Mouse (Mus musculus): ENCODE measurements around the gene Ptcd2.
A peak's percentile ranks its signal among the peaks of the same experiment; 100 is the strongest.

The Ptcd2 gene

GRCm38 (mm10) chr13:99344599-99345575 is at the start of gene Ptcd2, which contains the start of gene Mrps27:
Gene Ptcd2, minus strand, starts transcription at chr13:99344705.
Gene Mrps27, plus strand, starts transcription at chr13:99344786.
- DNase-seq (ENCODE audit: low read depth, low spot score): peak; percentile 83

GRCm38 (mm10) chr13:99393128-99393527 is 48.6 kb upstream of the Ptcd2 start:
- DNase-seq (ENCODE audit: low read depth, low spot score): no peak

- DNase-seq (ENCODE audit: low read depth, low spot score): no peak
Observed at GRCm38 (mm10) chr13:99391417-99391816, 46.9 kb upstream of the Ptcd2 start.

- no peak for DNase-seq (ENCODE audit: low read depth, low spot score)
Observed at GRCm38 (mm10) chr13:99387901-99388811, 43.7 kb upstream of the Ptcd2 start.

- no peak for DNase-seq (ENCODE audit: low read depth, low spot score)
Observed at GRCm38 (mm10) chr13:99386341-99386740, 41.8 kb upstream of the Ptcd2 start.

GRCm38 (mm10) chr13:99385911-99386310 is 41.4 kb upstream of the Ptcd2 start:
- no peak for DNase-seq (ENCODE audit: low read depth, low spot score)

GRCm38 (mm10) chr13:99384555-99385203 is 40.2 kb upstream of the Ptcd2 start:
- no peak for DNase-seq (ENCODE audit: low read depth, low spot score)

- no peak for DNase-seq (ENCODE audit: low read depth, low spot score)
Observed at GRCm38 (mm10) chr13:99382373-99382772, 37.9 kb upstream of the Ptcd2 start.

- DNase-seq (ENCODE audit: low read depth, low spot score): no peak
Observed at GRCm38 (mm10) chr13:99378223-99378622, 33.7 kb upstream of the Ptcd2 start.

- DNase-seq (ENCODE audit: low read depth, low spot score): no peak
Observed at GRCm38 (mm10) chr13:99377055-99377454, 32.5 kb upstream of the Ptcd2 start.

- no peak for DNase-seq (ENCODE audit: low read depth, low spot score)
Observed at GRCm38 (mm10) chr13:99375550-99375949, 31.0 kb upstream of the Ptcd2 start.

- DNase-seq (ENCODE audit: low read depth, low spot score): no peak
Observed at GRCm38 (mm10) chr13:99374191-99374590, 29.7 kb upstream of the Ptcd2 start.

- no peak for DNase-seq (ENCODE audit: low read depth, low spot score)
Observed at GRCm38 (mm10) chr13:99373684-99374083, 29.2 kb upstream of the Ptcd2 start.

- no peak for DNase-seq (ENCODE audit: low read depth, low spot score)
Observed at GRCm38 (mm10) chr13:99371285-99371684, 26.8 kb upstream of the Ptcd2 start.

GRCm38 (mm10) chr13:99369103-99369502 is 24.6 kb upstream of the Ptcd2 start:
- no peak for DNase-seq (ENCODE audit: low read depth, low spot score)

- DNase-seq (ENCODE audit: low read depth, low spot score): no peak
Observed at GRCm38 (mm10) chr13:99367554-99368174, 23.2 kb upstream of the Ptcd2 start.

- no peak for DNase-seq (ENCODE audit: low read depth, low spot score)
Observed at GRCm38 (mm10) chr13:99366422-99367175, 22.1 kb upstream of the Ptcd2 start.

GRCm38 (mm10) chr13:99363866-99364265 is 19.4 kb upstream of the Ptcd2 start:
- DNase-seq (ENCODE audit: low read depth, low spot score): no peak

- no peak for DNase-seq (ENCODE audit: low read depth, low spot score)
Observed at GRCm38 (mm10) chr13:99358921-99359320, 14.4 kb upstream of the Ptcd2 start.
